Mouse (Mus musculus) forebrain, embryonic 11.5 days (tissue): ENCODE data around the gene Lix1. TPM values are rescaled to one million over a fixed set of nuclear protein-coding genes. Genes with fewer than 3 reads are reported as not detected.

Experiments used
- ATAC-seq: fragments of 200-750 bp; cut with Nextera tagmentation; replicated peaks from 2 replicates; pipeline ENCODE4 v1.8.0; 2017; ENCODE audit warnings: moderate TSS enrichment; ENCODE audit not compliant: low FRiP score
- DNase-seq: peaks from one replicate; pipeline ENCODE4 v3.0.0-alpha.2; 2017; ENCODE audit warnings: low spot score
- H3K27ac ChIP-seq: fragments of 300-500 bp; sonication (generic); 2 replicates; pipeline ENCODE4 v1.5.1; 2014; ENCODE audit warnings: low read depth, low read length
- H3K27me3 ChIP-seq: fragments of 300-500 bp; sonication (generic); 2 replicates; pipeline ENCODE4 v1.6.1; 2014; ENCODE audit warnings: mild to moderate bottlenecking, low read length, mixed read lengths; ENCODE audit not compliant: control insufficient read depth, insufficient read depth
- H3K36me3 ChIP-seq: fragments of 300-500 bp; sonication (generic); 2 replicates; pipeline ENCODE4 v1.6.1; 2014; ENCODE audit warnings: mild to moderate bottlenecking, low read length, moderate library complexity, mixed read lengths; ENCODE audit not compliant: control insufficient read depth, insufficient read depth
- H3K4me1 ChIP-seq: fragments of 300-500 bp; sonication (generic); replicated peaks from 2 replicates; pipeline ENCODE4 v1.6.1; 2014; ENCODE audit warnings: low read length, mixed read lengths; ENCODE audit not compliant: control insufficient read depth, insufficient read depth
- H3K4me2 ChIP-seq: fragments of 300-500 bp; sonication (generic); 2 replicates; pipeline ENCODE4 v1.6.1; 2014; ENCODE audit warnings: low read depth, mild to moderate bottlenecking, low read length, moderate library complexity, mixed read lengths; ENCODE audit not compliant: severe bottlenecking
- H3K4me3 ChIP-seq: fragments of 300-500 bp; sonication (generic); 2 replicates; pipeline ENCODE4 v1.5.1; 2014; ENCODE audit warnings: low read depth, low read length
- H3K9ac ChIP-seq: fragments of 300-500 bp; sonication (generic); 2 replicates; pipeline ENCODE4 v1.6.1; 2014; ENCODE audit warnings: low read length
- H3K9me3 ChIP-seq: fragments of 300-500 bp; sonication (generic); 2 replicates; pipeline ENCODE4 v1.6.1; 2016; ENCODE audit warnings: low read length, mixed read lengths; ENCODE audit not compliant: control insufficient read depth
- WGBS: fragments of 180-500 bp; shearing (Covaris S2); extraction: QIAGEN DNeasy Blood & Tissue Kit; methylation state at CpG from one replicate; pipeline ENCODE4 v1.1.7; 2014; 5-methylcytosine and 5-hydroxymethylcytosine counted together
- polyA plus RNA-seq: library from polyadenylated mRNA; unstranded; fragments of >200 nt; fragmentation: Nextera tagmentation; extraction: Ambion mirVana; gene quantifications from 2 replicates; pipeline ENCODE4 v1.2.1, GENCODE M21; 2014

Lix1 gene
- polyA plus RNA-seq, 1 experiment from 2014 or later = 106 TPM

GRCm38 (mm10) chr17:17392863-17393262, 9.6 kb upstream of the Lix1 start:
- no peak overlapping the region for H3K4me3 ChIP-seq
- H3K27ac ChIP-seq = no peak overlapping the region
- DNase-seq (no peak), ATAC-seq (no peak)
- H3K27me3 ChIP-seq = no peaks in the 10 kb centered on the region
- H3K36me3 ChIP-seq = no peaks in the 10 kb centered on the region; the same call in 1 of the 2 replicates
- H3K9me3 ChIP-seq = no peaks in the 10 kb centered on the region
- WGBS = 70% methylated on average over 7 of the region's 7 CpGs
- H3K4me2 ChIP-seq = no peak overlapping the region
- no peak overlapping the region for H3K9ac ChIP-seq
- peaks cover 4% of the 10 kb centered on the region; the same call in 1 of the 2 replicates for H3K4me1 ChIP-seq

GRCm38 (mm10) chr17:17393300-17393699, 9.2 kb upstream of the Lix1 start:
- H3K9ac ChIP-seq = no peak overlapping the region

GRCm38 (mm10) chr17:17394336-17394735, 8.1 kb upstream of the Lix1 start:
- peak; percentile 25; the same call in 1 of the 2 replicates for ATAC-seq
- H3K27ac ChIP-seq = no peak overlapping the region
- peaks cover 4% of the 10 kb centered on the region; the same call in 1 of the 2 replicates for H3K4me1 ChIP-seq
- H3K4me3 ChIP-seq = no peak overlapping the region
- WGBS = 37% methylated on average over 4 of the region's 4 CpGs
- peak; percentile 77 for DNase-seq
- no peaks in the 10 kb centered on the region for H3K9me3 ChIP-seq
- H3K36me3 ChIP-seq = no peaks in the 10 kb centered on the region; the same call in 1 of the 2 replicates
- H3K9ac ChIP-seq = no peak overlapping the region
- no peak overlapping the region for H3K4me2 ChIP-seq
- no peaks in the 10 kb centered on the region for H3K27me3 ChIP-seq

More at GRCm38 (mm10) chr17:17393300-17393699, 9.2 kb upstream of the Lix1 start:
- Histone ChIP-seq H3K4me1 (peaks cover 4% of the 10 kb centered on the region; the same call in 1 of the 2 replicates), H3K9me3 (no peaks in the 10 kb centered on the region), H3K4me2 (no peak overlapping the region), H3K27ac (no peak overlapping the region), H3K36me3 (no peaks in the 10 kb centered on the region; the same call in 1 of the 2 replicates), H3K27me3 (no peaks in the 10 kb centered on the region), H3K4me3 (no peak overlapping the region)
- no peak for ATAC-seq
- 88% methylated on average over 6 of the region's 6 CpGs for WGBS
- no peak for DNase-seq

- no peak overlapping the region for H3K4me3 ChIP-seq
- ATAC-seq (peak; percentile 64), DNase-seq (no peak)
- H3K27ac ChIP-seq = peak overlapping the region; percentile 48; the same call in 1 of the 2 replicates
- H3K9me3 ChIP-seq = no peaks in the 10 kb centered on the region
- peaks cover 4% of the 10 kb centered on the region; the same call in 1 of the 2 replicates for H3K4me1 ChIP-seq
- H3K4me2 ChIP-seq = no peak overlapping the region
- H3K36me3 ChIP-seq = no peaks in the 10 kb centered on the region; the same call in 1 of the 2 replicates
- H3K27me3 ChIP-seq = no peaks in the 10 kb centered on the region
- 13% methylated on average over 1 of the region's 1 CpGs for WGBS
- no peak overlapping the region for H3K9ac ChIP-seq
Measured at GRCm38 (mm10) chr17:17396869-17397268, 5.6 kb upstream of the Lix1 start.

GRCm38 (mm10) chr17:17398664-17399063, 3.8 kb upstream of the Lix1 start:
- Histone ChIP-seq H3K4me1 (peaks cover 4% of the 10 kb centered on the region; the same call in 1 of the 2 replicates), H3K9me3 (no peaks in the 10 kb centered on the region), H3K4me2 (no peak overlapping the region), H3K4me3 (no peak overlapping the region), H3K27me3 (no peaks in the 10 kb centered on the region), H3K36me3 (no peaks in the 10 kb centered on the region; the same call in 1 of the 2 replicates), H3K9ac (no peak overlapping the region), H3K27ac (no peak overlapping the region)
- DNase-seq = no peak
- ATAC-seq = no peak
- 71% methylated on average over 2 of the region's 2 CpGs for WGBS

- 11% methylated on average over 5 of the region's 5 CpGs for WGBS
- ATAC-seq (peak; percentile 26; the same call in 1 of the 2 replicates), DNase-seq (no peak)
- Histone ChIP-seq H3K4me2 (peak overlapping the region; percentile 29), H3K9me3 (no peaks in the 10 kb centered on the region), H3K4me3 (peak overlapping the region; percentile 25), H3K27ac (peak overlapping the region; percentile 41; the same call in 1 of the 2 replicates), H3K4me1 (peaks cover 2% of the 10 kb centered on the region; the same call in 1 of the 2 replicates), H3K36me3 (no peaks in the 10 kb centered on the region), H3K9ac (peak overlapping the region; percentile 10; the same call in 1 of the 2 replicates), H3K27me3 (no peaks in the 10 kb centered on the region)
Measured at GRCm38 (mm10) chr17:17403038-17403437, 566 bp downstream of the Lix1 start.

GRCm38 (mm10) chr17:17403578-17404112, 1.2 kb downstream of the Lix1 start:
- Histone ChIP-seq H3K9me3 (no peaks in the 10 kb centered on the region), H3K4me2 (peak overlapping the region; percentile 50; the same call in 1 of the 2 replicates), H3K9ac (peak overlapping the region; percentile 35; the same call in 1 of the 2 replicates), H3K4me3 (peak overlapping the region; percentile 25), H3K4me1 (peaks cover 4% of the 10 kb centered on the region; the same call in 1 of the 2 replicates), H3K27me3 (no peaks in the 10 kb centered on the region), H3K36me3 (no peaks in the 10 kb centered on the region), H3K27ac (peak overlapping the region; percentile 51; the same call in 1 of the 2 replicates)
- DNase-seq = no peak
- WGBS = 18% methylated on average over 3 of the region's 3 CpGs
- no peak for ATAC-seq

GRCm38 (mm10) chr17:17404811-17405544, 2.5 kb downstream of the Lix1 start:
- Histone ChIP-seq H3K9ac (peak overlapping the region; percentile 31; the same call in 1 of the 2 replicates), H3K4me1 (peaks cover 13% of the 10 kb centered on the region; the same call in 1 of the 2 replicates), H3K4me2 (peak overlapping the region; percentile 50), H3K36me3 (no peaks in the 10 kb centered on the region), H3K9me3 (no peaks in the 10 kb centered on the region), H3K27ac (no peak overlapping the region), H3K4me3 (peak overlapping the region; percentile 25), H3K27me3 (no peaks in the 10 kb centered on the region)
- 27% methylated on average over 8 of the region's 8 CpGs for WGBS
- DNase-seq (peak; percentile 54), ATAC-seq (no peak)
